Mouse (Mus musculus): ENCODE results near the gene Pigf. TPM values are rescaled to one million over a fixed set of nuclear protein-coding genes. Genes with fewer than 3 reads are reported as not detected.
"Not testable (repeated sequence)": the region's sequence is repeated elsewhere in the genome, so short reads cannot be mapped to it uniquely, and the experiment has no call there.

Gene Pigf
- polyA plus RNA-seq (2015; fragmentation: Nextera tagmentation; extraction: Ambion mirVana): 17.5 and 19.2 TPM in 2 replicates

DNA sequence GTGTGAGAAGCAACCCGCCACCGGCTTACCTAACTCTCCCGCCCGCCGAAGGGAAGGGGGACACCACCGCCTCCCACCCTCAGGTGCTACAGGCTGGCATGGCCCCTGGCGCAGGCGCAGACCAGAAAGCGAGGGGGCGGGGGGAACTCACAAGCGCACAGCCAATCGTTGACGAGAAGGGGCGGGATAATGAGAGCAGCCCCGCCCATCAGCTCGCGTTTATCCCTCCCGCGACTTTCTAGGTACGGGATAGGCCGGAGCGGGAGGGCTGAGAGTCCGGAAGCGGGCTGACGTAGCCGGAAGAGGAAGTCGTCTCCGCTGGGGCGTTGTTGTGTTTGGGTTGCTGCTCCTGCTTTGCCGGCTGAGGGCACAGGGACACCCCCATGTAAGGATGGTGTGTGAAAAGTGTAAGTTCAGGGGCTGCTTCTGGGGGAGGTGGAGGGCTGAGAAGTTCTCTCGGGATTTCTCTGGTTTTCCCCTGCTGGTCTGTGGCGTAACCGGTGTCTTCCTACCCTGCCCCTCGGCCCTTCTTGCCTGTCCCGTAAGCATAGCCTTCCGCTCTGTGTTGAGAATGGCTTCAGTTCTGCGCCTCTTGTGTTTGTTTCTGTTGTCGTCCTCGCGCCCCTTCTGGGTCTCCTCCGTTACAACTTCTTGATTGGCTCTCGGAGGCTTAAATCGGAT lies at the start of gene Pigf, which contains the start of gene Cript:
TSS of gene Pigf (minus strand) at position 138 of the 681 bp plus-strand sequence.
TSS of gene Cript (plus strand) at position 282 of the 681 bp plus-strand sequence.
- H3K4me2 ChIP-seq: peak within 1 kb of the TSS; percentile 92
- H3K27me3 ChIP-seq (replicated peaks): no peaks in the 10 kb centered on the region
- peaks cover 25% of the 10 kb centered on the region for H3K4me1 ChIP-seq
- peak within 1 kb of the TSS; percentile 58 for H3K27ac ChIP-seq (replicated peaks)
- peak; percentile 100 for ATAC-seq (ENCODE audit: extremely low read depth, insufficient number of reproducible peaks, low FRiP score, low TSS enrichment)
- H3K9ac ChIP-seq: peak within 1 kb of the TSS; percentile 87
- WGBS: under 1% methylated on average over 43 of the region's 43 CpGs
- peak within 1 kb of the TSS; percentile 96 for H3K4me3 ChIP-seq
- no peaks in the 10 kb centered on the region for H3K9me3 ChIP-seq
- peaks cover 35% of the 10 kb centered on the region for H3K36me3 ChIP-seq

GRCm38 (mm10) chr17:87073470-87073869 lies 48.3 kb upstream of the Pigf start:
- no peak for ATAC-seq (ENCODE audit: extremely low read depth, insufficient number of reproducible peaks, low FRiP score, low TSS enrichment)
- no peaks in the 10 kb centered on the region for H3K4me1 ChIP-seq
- H3K27me3 ChIP-seq (replicated peaks): no peaks in the 10 kb centered on the region
- H3K9ac ChIP-seq: no peak overlapping the region
- H3K27ac ChIP-seq (replicated peaks): no peak overlapping the region
- H3K4me2 ChIP-seq: no peak overlapping the region
- 0 out of 2 replicates have a peak, but pooled peaks cover 3% of the 10 kb centered on the region for H3K9me3 ChIP-seq
- H3K36me3 ChIP-seq: no peaks in the 10 kb centered on the region
- H3K4me3 ChIP-seq: no peak overlapping the region

- no peak for ATAC-seq (ENCODE audit: extremely low read depth, insufficient number of reproducible peaks, low FRiP score, low TSS enrichment)
- 63% methylated on average over 5 of the region's 5 CpGs for WGBS
- 0 out of 2 replicates have a peak, but pooled peaks cover 3% of the 10 kb centered on the region for H3K9me3 ChIP-seq
- no peak overlapping the region for H3K4me2 ChIP-seq
- H3K9ac ChIP-seq: no peak overlapping the region
- H3K4me1 ChIP-seq: no peaks in the 10 kb centered on the region
- no peak overlapping the region for H3K27ac ChIP-seq (replicated peaks)
- no peaks in the 10 kb centered on the region for H3K27me3 ChIP-seq (replicated peaks)
- no peaks in the 10 kb centered on the region for H3K36me3 ChIP-seq
- H3K4me3 ChIP-seq: no peak overlapping the region
Measured at GRCm38 (mm10) chr17:87072766-87073440, 47.7 kb upstream of the Pigf start.

GRCm38 (mm10) chr17:87072183-87072582 lies 47.0 kb upstream of the Pigf start:
- H3K27ac ChIP-seq (replicated peaks); H3K9me3 ChIP-seq; ATAC-seq (ENCODE audit: extremely low read depth, insufficient number of reproducible peaks, low FRiP score, low TSS enrichment); H3K4me3 ChIP-seq; H3K4me2 ChIP-seq; H3K27me3 ChIP-seq (replicated peaks); H3K9ac ChIP-seq; H3K36me3 ChIP-seq; H3K4me1 ChIP-seq: not testable (repeated sequence)
- WGBS: 93% methylated on average over 1 of the region's 1 CpGs

- H3K4me2 ChIP-seq: no peak overlapping the region
- no peak overlapping the region for H3K4me3 ChIP-seq
- no peaks in the 10 kb centered on the region for H3K27me3 ChIP-seq (replicated peaks)
- H3K4me1 ChIP-seq: no peaks in the 10 kb centered on the region
- WGBS: 78% methylated on average over 4 of the region's 4 CpGs
- H3K9ac ChIP-seq: no peak overlapping the region
- no peaks in the 10 kb centered on the region for H3K9me3 ChIP-seq
- no peaks in the 10 kb centered on the region for H3K36me3 ChIP-seq
- H3K27ac ChIP-seq (replicated peaks): no peak overlapping the region
- ATAC-seq (ENCODE audit: extremely low read depth, insufficient number of reproducible peaks, low FRiP score, low TSS enrichment): no peak
Measured at GRCm38 (mm10) chr17:87068997-87069396, 43.8 kb upstream of the Pigf start.

GRCm38 (mm10) chr17:87063969-87064368 lies 38.8 kb upstream of the Pigf start:
- Histone ChIP-seq H3K27me3 (replicated peaks) (no peaks in the 10 kb centered on the region), H3K36me3 (no peaks in the 10 kb centered on the region), H3K4me1 (no peaks in the 10 kb centered on the region), H3K9ac (no peak overlapping the region), H3K9me3 (no peaks in the 10 kb centered on the region), H3K27ac (replicated peaks) (no peak overlapping the region), H3K4me3 (no peak overlapping the region), H3K4me2 (no peak overlapping the region)
- ATAC-seq (ENCODE audit: extremely low read depth, insufficient number of reproducible peaks, low FRiP score, low TSS enrichment): no peak
- WGBS: 67% methylated on average over 6 of the region's 6 CpGs

- H3K9me3 ChIP-seq: no peaks in the 10 kb centered on the region
- no peaks in the 10 kb centered on the region for H3K27me3 ChIP-seq (replicated peaks)
- no peak overlapping the region for H3K4me3 ChIP-seq
- no peak for ATAC-seq (ENCODE audit: extremely low read depth, insufficient number of reproducible peaks, low FRiP score, low TSS enrichment)
- 64% methylated on average over 7 of the region's 7 CpGs for WGBS
- no peak overlapping the region for H3K27ac ChIP-seq (replicated peaks)
- H3K4me1 ChIP-seq: no peaks in the 10 kb centered on the region
- H3K9ac ChIP-seq: no peak overlapping the region
- H3K4me2 ChIP-seq: no peak overlapping the region
- H3K36me3 ChIP-seq: no peaks in the 10 kb centered on the region
Measured at GRCm38 (mm10) chr17:87063461-87063860, 38.3 kb upstream of the Pigf start.

DNA sequence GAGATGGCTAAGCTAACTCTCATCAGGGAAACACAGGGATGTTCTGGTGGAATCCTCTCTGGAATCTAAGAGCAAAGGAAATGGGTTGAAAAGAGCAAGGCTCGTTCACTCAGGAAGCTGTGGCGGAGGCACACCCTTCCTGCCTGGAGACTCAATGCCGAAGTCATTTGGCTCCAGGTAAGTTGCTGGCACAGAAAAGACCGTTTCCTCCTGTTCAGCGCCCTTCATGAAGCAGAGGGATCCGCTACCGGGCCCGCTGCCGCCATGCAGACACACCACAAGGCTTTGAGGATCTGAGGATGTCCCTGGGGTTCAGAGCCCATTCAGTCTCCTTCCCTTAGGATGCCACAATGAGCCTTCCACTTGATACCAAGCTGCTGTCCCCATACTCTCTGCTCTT lies 37.4 kb upstream of the Pigf start:
- Histone ChIP-seq H3K27ac (replicated peaks) (no peak overlapping the region), H3K4me2 (no peak overlapping the region), H3K4me3 (no peak overlapping the region), H3K9ac (no peak overlapping the region), H3K27me3 (replicated peaks) (no peaks in the 10 kb centered on the region), H3K4me1 (0 out of 2 replicates have a peak, but pooled peaks cover 5% of the 10 kb centered on the region), H3K36me3 (no peaks in the 10 kb centered on the region), H3K9me3 (no peaks in the 10 kb centered on the region)
- ATAC-seq (ENCODE audit: extremely low read depth, insufficient number of reproducible peaks, low FRiP score, low TSS enrichment): no peak
- 70% methylated on average over 9 of the region's 9 CpGs for WGBS

DNA sequence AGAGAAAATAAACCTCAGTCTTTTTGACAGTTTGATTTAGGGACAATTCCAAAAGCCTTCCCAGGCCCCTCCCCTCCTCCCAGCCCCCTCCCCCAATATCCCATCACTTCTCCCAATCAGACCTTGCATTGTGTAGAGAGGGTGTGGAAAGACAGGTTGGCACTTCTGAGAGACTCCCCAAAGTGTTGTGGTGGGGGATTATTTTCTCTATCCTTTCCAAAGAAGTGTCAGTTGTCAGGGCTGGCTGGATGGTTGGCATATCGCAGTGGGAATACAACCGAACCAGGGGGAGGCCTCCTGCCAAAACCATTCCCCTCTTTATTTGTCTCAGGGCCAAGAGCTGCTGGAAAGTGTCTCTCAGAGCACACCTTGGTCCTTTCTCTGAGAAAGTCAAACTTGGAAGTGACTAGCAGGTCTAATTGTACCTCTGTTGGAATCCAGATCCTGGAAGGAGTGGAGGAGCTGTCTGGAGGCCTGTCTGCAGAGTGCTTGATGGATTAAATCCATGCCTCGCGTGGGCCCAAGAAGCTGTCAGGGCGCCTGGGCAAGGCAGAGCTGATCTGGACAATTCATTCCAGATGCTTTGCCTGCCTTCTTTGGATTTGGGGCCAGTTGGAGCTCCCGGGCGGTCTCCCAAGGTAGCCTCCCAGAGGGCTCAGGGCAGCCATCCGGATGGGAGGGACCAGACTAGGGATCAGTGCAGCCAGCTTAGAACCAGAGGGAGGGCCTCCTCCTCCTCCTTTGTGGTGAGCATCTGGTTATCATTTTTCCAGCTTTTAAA lies 32.5 kb upstream of the Pigf start:
- WGBS: 63% methylated on average over 8 of the region's 8 CpGs
- H3K36me3 ChIP-seq: no peaks in the 10 kb centered on the region
- no peak overlapping the region for H3K4me3 ChIP-seq
- no peak overlapping the region for H3K9ac ChIP-seq
- H3K27ac ChIP-seq (replicated peaks): peak overlapping the region; percentile 36; the same call in 1 of the 2 replicates
- H3K27me3 ChIP-seq (replicated peaks): no peaks in the 10 kb centered on the region
- ATAC-seq (ENCODE audit: extremely low read depth, insufficient number of reproducible peaks, low FRiP score, low TSS enrichment): no peak
- peaks cover 31% of the 10 kb centered on the region for H3K4me1 ChIP-seq
- H3K4me2 ChIP-seq: no peak overlapping the region
- no peaks in the 10 kb centered on the region for H3K9me3 ChIP-seq

- no peak overlapping the region for H3K9ac ChIP-seq
- ATAC-seq (ENCODE audit: extremely low read depth, insufficient number of reproducible peaks, low FRiP score, low TSS enrichment): no peak; the same call in 1 of the 2 replicates
- H3K4me1 ChIP-seq: peaks cover 31% of the 10 kb centered on the region
- no peak overlapping the region for H3K4me3 ChIP-seq
- H3K27ac ChIP-seq (replicated peaks): no peak overlapping the region
- H3K36me3 ChIP-seq: no peaks in the 10 kb centered on the region
- 84% methylated on average over 7 of the region's 7 CpGs for WGBS
- no peaks in the 10 kb centered on the region for H3K9me3 ChIP-seq
- no peaks in the 10 kb centered on the region for H3K27me3 ChIP-seq (replicated peaks)
- no peak overlapping the region for H3K4me2 ChIP-seq
Measured at GRCm38 (mm10) chr17:87056761-87057160, 31.6 kb upstream of the Pigf start.

GRCm38 (mm10) chr17:87055663-87056062 lies 30.5 kb upstream of the Pigf start:
- no peak for ATAC-seq (ENCODE audit: extremely low read depth, insufficient number of reproducible peaks, low FRiP score, low TSS enrichment)
- 0 out of 2 replicates have a peak overlapping the region, but pooled peaks have one; percentile 30 for H3K9ac ChIP-seq

More at GRCm38 (mm10) chr17:87055663-87056062, 30.5 kb upstream of the Pigf start:
- WGBS: 63% methylated on average over 1 of the region's 1 CpGs
- Histone ChIP-seq H3K4me3 (no peak overlapping the region), H3K4me2 (no peak overlapping the region), H3K27me3 (replicated peaks) (no peaks in the 10 kb centered on the region), H3K4me1 (peaks cover 31% of the 10 kb centered on the region), H3K9me3 (no peaks in the 10 kb centered on the region), H3K27ac (replicated peaks) (peak overlapping the region; percentile 12; the same call in 1 of the 2 replicates), H3K36me3 (no peaks in the 10 kb centered on the region)

Data from heart, embryonic 13.5 days (tissue).